Mouse (Mus musculus): ENCODE results near the gene Ulk4. TPM values are rescaled to one million over a fixed set of nuclear protein-coding genes. Genes with fewer than 3 reads are reported as not detected.

Ulk4 gene
- polyA plus RNA-seq, 1 experiment, result 4.6 TPM

DNA sequence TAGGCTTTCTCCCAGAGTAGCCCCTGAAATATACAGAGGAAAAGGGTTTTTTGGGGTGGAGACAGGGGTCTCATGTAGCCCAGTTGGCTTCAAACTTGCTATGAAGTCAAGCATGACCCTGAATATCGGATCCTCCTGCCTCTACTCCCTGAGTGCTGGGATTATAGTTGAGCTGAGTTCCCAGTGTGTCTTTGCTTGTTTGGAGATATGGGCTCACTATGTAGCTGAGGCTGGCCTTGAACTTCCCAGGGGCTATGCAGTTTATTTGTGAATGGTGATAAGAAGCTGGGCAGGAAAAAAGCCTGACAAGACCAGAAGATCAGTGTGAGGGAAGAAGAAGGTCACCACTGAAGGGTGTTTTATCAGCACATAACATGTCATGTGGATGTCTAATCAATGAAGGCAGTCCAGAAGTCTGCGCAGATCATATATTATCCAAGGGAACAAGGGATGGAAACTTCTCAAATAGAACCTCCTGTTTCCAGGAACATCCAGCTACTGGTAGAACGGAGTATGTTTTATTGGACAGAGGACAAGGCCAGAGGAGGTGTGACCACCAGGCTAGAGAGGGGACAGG lies 9.4 kb upstream of the Ulk4 start:
- H3K4me3 ChIP-seq (ENCODE audit: insufficient read depth, low read length), result peak overlapping the region; percentile 37; the same call in 1 of the 2 replicates
- TF ChIP-seq CTCF (IDR thresholded peaks at IDR 0.05; ENCODE audit: borderline replicate concordance, insufficient read depth, low read length) (no peak), POLR2A (IDR thresholded peaks at IDR 0.05; ENCODE audit: low read depth, low read length) (no peak)
- H3K4me1 ChIP-seq (ENCODE audit: control insufficient read depth, insufficient read depth, low read length), result no peaks in the 10 kb centered on the region
- peak overlapping the region; percentile 62; the same call in 1 of the 2 replicates for H3K27ac ChIP-seq (ENCODE audit: insufficient read depth, low read length)

DNA sequence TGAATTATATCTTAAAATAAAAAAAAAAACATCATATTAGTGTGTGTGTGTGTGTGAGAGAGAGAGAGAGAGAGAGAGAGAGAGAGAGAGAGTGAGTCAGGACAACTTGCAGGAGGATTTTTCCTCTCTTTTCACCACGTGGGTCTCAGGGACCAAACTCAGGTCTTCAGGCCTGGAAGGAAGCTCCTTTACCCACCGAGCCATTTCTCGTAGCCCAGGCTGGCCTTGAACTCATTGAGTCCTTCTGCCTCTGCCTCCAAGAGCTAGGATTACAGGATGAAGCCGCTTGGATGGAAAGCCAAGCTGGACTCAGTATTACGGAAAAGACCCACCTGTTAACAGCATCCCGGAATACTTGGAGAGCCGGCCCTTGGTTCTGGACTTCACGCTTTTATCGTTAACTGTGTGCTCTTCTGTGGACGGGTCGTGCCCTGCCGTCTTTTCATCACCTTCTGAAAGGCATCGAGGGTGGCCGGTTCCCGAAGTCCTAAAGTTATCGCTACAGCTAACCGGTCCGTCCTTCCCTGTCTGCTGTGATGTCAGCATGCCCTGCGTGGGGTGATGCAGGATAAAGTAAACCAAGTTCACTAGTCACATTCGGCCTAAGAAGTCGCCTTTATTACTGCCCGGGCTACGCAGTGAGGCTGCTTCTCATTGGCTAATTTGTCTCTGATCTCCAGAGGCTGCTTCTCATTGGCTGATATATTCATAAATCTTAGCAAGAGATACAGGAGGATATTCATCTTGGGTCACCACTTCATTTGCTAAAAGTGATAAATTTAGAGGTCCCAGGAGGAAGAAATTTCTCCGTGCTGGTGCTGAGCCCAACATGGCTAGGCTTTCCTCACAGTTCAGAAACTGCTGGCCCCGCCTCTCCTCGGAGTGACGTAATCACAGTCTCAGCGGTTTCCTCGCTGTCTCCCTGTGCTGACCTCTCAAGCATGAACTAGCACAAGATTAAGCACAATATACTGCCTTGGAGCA lies 8.6 kb upstream of the Ulk4 start:
- TF ChIP-seq POLR2A (IDR thresholded peaks at IDR 0.05; ENCODE audit: low read depth, low read length), result peak; percentile 81
- no peak for TF ChIP-seq CTCF (IDR thresholded peaks at IDR 0.05; ENCODE audit: borderline replicate concordance, insufficient read depth, low read length)
- Histone ChIP-seq H3K4me1 (ENCODE audit: control insufficient read depth, insufficient read depth, low read length) (no peaks in the 10 kb centered on the region), H3K4me3 (ENCODE audit: insufficient read depth, low read length) (peak overlapping the region; percentile 37), H3K27ac (ENCODE audit: insufficient read depth, low read length) (peak overlapping the region; percentile 62; the same call in 1 of the 2 replicates)

DNA sequence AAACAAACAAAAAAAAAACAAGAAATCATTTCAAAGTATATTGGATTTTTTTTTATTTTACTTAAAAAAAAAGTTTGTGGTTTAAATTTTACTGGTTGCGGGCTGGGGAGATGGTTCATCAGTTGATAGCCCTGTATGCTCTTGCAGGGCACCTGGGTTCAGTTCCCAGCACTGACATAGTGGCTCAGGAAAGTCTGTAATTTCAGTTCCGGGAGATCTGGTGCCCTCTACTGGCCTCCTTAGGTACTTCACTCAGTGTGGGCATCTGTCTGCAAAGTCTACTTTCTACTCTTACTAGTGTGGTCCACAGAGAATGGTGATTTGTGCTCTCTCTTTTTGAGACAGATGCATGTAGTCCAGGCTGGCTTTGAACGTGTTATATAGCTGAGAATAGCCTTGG lies 7.4 kb upstream of the Ulk4 start:
- no peak overlapping the region for H3K27ac ChIP-seq (ENCODE audit: insufficient read depth, low read length)
- TF ChIP-seq POLR2A (IDR thresholded peaks at IDR 0.05; ENCODE audit: low read depth, low read length), result no peak
- no peak for TF ChIP-seq CTCF (IDR thresholded peaks at IDR 0.05; ENCODE audit: borderline replicate concordance, insufficient read depth, low read length)

DNA sequence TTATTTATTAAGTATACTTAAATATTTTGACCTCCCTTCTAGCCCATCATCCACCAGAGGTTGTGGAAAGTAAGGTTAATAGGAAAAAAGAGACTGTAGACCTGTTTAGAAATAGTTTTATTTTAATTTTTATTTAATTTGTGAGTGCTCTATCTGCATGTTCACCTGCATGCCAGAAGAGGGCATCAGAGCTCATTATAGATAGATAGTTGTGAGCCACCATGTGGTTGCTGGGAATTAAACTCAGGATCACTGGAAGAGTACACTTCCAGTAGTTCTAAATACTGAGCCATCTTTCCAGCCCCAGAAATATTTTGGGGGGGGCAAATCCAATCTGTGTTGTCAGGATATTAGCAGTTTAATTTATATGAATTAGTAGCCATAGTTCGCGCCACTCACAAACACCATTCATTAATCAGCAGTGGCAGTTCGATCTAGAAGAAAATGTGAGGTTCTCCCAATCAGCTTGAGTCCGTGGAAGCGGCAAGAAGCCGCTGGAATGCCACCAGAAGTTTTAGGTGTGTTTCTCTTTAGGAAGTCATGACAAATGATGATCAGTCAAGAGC lies 6.7 kb upstream of the Ulk4 start:
- Histone ChIP-seq H3K27ac (ENCODE audit: insufficient read depth, low read length) (no peak overlapping the region), H3K4me3 (ENCODE audit: insufficient read depth, low read length) (no peak overlapping the region), H3K4me1 (ENCODE audit: control insufficient read depth, insufficient read depth, low read length) (no peaks in the 10 kb centered on the region)
- TF ChIP-seq POLR2A (IDR thresholded peaks at IDR 0.05; ENCODE audit: low read depth, low read length), result no peak
- TF ChIP-seq CTCF (IDR thresholded peaks at IDR 0.05; ENCODE audit: borderline replicate concordance, insufficient read depth, low read length), result no peak

More for the DNA sequence above, 7.4 kb upstream of the Ulk4 start:
- Histone ChIP-seq H3K4me3 (ENCODE audit: insufficient read depth, low read length) (no peak overlapping the region), H3K4me1 (ENCODE audit: control insufficient read depth, insufficient read depth, low read length) (no peaks in the 10 kb centered on the region)

DNA sequence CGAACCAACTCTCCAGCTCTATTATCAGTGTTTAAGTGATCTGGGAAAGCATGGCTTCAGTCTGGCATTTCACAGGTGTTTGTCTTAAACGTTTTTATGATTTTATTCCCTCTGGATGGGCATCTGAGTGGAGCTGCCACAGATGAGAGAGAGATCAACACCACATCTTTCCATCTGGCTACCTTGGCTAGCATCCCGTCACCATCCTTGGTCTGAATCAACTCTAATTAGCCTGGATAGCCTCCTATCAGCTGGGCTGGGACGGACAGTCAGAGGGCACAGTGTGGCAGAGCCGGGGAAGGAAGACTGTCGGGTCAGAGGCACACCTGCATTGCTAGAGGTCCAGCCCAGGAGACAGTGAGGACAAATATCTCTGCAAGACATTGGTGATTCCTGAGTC lies 4.9 kb upstream of the Ulk4 start:
- Histone ChIP-seq H3K4me1 (ENCODE audit: control insufficient read depth, insufficient read depth, low read length) (no peaks in the 10 kb centered on the region), H3K27ac (ENCODE audit: insufficient read depth, low read length) (no peak overlapping the region), H3K4me3 (ENCODE audit: insufficient read depth, low read length) (no peak overlapping the region)
- no peak for TF ChIP-seq POLR2A (IDR thresholded peaks at IDR 0.05; ENCODE audit: low read depth, low read length)
- no peak for TF ChIP-seq CTCF (IDR thresholded peaks at IDR 0.05; ENCODE audit: borderline replicate concordance, insufficient read depth, low read length)

DNA sequence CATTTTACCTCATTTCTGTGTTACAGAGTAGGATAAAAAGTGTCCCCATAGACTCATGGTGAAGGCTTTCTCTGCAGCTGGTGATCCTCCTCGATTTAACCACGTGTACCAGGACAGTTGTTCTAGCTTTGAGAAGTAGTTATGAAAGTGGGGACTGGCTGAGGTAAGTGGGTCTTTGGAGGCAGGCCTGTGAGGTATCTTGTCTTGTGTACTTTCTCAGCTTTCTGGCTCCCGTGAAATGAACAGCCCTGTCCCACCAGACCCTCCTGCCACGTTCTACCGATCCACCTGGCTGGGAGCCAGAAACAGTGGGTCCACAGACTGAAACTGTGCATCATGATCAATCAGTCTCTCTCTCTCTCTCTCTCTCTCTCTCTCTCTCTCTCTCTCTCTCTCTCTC lies 2.2 kb upstream of the Ulk4 start:
- Histone ChIP-seq H3K4me1 (ENCODE audit: control insufficient read depth, insufficient read depth, low read length) (no peaks in the 10 kb centered on the region), H3K27ac (ENCODE audit: insufficient read depth, low read length) (no peak overlapping the region), H3K4me3 (ENCODE audit: insufficient read depth, low read length) (no peak overlapping the region)
- no peak for TF ChIP-seq CTCF (IDR thresholded peaks at IDR 0.05; ENCODE audit: borderline replicate concordance, insufficient read depth, low read length)
- no peak for TF ChIP-seq POLR2A (IDR thresholded peaks at IDR 0.05; ENCODE audit: low read depth, low read length)

DNA sequence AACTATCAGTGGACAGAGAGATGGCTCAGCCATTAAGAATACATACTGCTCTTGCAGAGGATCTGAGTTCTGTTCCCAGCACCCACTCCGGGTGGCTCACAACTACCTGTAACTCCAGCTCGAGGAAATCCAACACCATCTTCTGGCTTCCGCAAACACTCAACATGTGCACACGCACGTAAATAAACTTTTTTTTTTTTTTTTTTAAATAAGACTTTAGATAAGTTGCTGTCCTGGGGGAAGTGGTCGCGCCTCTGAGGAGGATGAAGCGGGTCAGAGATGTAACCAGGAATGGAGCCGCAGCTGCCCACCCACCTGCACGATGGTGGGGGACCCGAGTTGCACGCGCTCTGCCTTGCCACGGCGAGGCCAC lies 266 bp downstream of the Ulk4 start:
- TF ChIP-seq CTCF (IDR thresholded peaks at IDR 0.05; ENCODE audit: borderline replicate concordance, insufficient read depth, low read length), result no peak
- no peak; the same call in 1 of the 2 replicates for TF ChIP-seq POLR2A (IDR thresholded peaks at IDR 0.05; ENCODE audit: low read depth, low read length)
- no peaks in the 10 kb centered on the region for H3K4me1 ChIP-seq (ENCODE audit: control insufficient read depth, insufficient read depth, low read length)
- no peak overlapping the region for H3K27ac ChIP-seq (ENCODE audit: insufficient read depth, low read length)
- H3K4me3 ChIP-seq (ENCODE audit: insufficient read depth, low read length), result peak overlapping the region; percentile 65

DNA sequence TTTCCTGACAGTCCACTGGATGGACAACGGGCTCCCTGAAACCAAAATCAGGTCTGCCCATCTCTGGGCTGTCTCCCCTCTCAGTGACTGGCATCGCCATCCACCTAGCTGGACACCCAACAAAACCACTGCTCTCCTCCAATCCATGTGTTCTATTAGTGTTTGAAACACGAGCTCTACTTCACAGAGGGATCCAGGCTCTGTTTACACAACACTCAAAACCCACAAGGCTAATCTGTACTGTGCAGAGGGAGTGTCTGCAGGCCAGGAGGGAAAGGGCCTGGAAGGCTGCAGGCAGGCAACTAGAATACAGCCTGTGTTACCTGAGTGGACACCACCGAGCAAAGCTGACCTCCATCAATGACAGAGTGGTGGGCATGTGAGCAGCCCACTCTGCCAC lies 5.4 kb downstream of the Ulk4 start:
- Histone ChIP-seq H3K4me1 (ENCODE audit: control insufficient read depth, insufficient read depth, low read length) (no peaks in the 10 kb centered on the region), H3K27ac (ENCODE audit: insufficient read depth, low read length) (no peak overlapping the region), H3K4me3 (ENCODE audit: insufficient read depth, low read length) (no peak overlapping the region)
- TF ChIP-seq POLR2A (IDR thresholded peaks at IDR 0.05; ENCODE audit: low read depth, low read length) (no peak), CTCF (IDR thresholded peaks at IDR 0.05; ENCODE audit: borderline replicate concordance, insufficient read depth, low read length) (no peak)

DNA sequence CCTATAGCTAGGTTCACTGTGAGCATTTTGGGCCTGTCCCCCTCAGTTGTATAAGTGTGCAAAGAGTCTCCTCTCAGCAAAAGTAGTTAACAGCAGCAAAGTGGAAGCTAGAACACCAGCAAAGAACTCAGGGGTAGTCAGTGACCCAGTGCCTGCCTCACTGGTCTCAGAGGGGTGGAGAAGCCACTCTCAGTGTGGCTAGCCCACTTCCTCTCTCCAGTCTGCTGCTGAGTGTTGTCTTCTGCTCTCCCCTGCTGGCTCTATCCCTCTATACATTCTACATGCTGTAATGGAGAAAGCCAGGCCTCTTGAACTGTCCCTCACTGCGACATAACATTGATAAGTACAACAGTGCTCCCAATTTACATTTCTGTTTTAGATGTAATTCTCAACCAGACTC lies 5.8 kb downstream of the Ulk4 start:
- no peak for TF ChIP-seq CTCF (IDR thresholded peaks at IDR 0.05; ENCODE audit: borderline replicate concordance, insufficient read depth, low read length)
- H3K4me1 ChIP-seq (ENCODE audit: control insufficient read depth, insufficient read depth, low read length), result no peaks in the 10 kb centered on the region
- no peak overlapping the region for H3K27ac ChIP-seq (ENCODE audit: insufficient read depth, low read length)
- H3K4me3 ChIP-seq (ENCODE audit: insufficient read depth, low read length), result no peak overlapping the region

DNA sequence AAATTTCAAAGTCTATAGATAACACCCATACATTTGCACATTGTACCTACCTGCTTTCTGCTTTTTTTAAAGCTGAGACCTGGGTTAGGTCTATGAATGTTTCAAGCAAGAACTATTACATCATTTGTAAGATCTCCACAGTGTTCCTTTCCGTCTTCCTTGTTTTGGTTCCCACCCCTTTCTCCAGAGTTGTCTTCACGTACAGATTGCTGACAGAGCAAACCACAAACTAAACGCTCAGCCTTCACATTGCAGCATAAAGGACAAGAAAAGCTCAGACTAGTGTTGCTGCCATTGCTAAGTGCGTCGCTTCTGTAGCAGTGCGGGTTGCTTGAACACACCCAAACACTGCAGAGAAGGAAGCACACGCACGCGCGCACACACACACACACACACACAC lies 11.7 kb downstream of the Ulk4 start:
- no peak overlapping the region for H3K4me3 ChIP-seq (ENCODE audit: insufficient read depth, low read length)
- H3K27ac ChIP-seq (ENCODE audit: insufficient read depth, low read length), result no peak overlapping the region
- no peaks in the 10 kb centered on the region for H3K4me1 ChIP-seq (ENCODE audit: control insufficient read depth, insufficient read depth, low read length)
- TF ChIP-seq POLR2A (IDR thresholded peaks at IDR 0.05; ENCODE audit: low read depth, low read length), result no peak
- no peak for TF ChIP-seq CTCF (IDR thresholded peaks at IDR 0.05; ENCODE audit: borderline replicate concordance, insufficient read depth, low read length)
